Mouse (Mus musculus) stomach, postnatal 0 days (tissue): ENCODE data around the gene C530008M17Rik.

ENCODE experiments used
- CTCF ChIP-seq: IDR thresholded peaks from 2 replicates; pipeline ENCODE4 v1.5.1; 2016; ENCODE audit warnings: antibody characterized with exemption, low read depth, mild to moderate bottlenecking, moderate library complexity
- EP300 ChIP-seq: optimal IDR thresholded peaks from 2 replicates; pipeline ENCODE3; 2016; ENCODE audit warnings: antibody characterized with exemption

- TF ChIP-seq CTCF, result no peak
- TF ChIP-seq EP300, result no peak
These were observed 5.1 kb upstream of the C530008M17Rik start for GRCm38 (mm10) chr5:76651151-76651725.
